Mouse (Mus musculus) heart, embryonic 14.5 days (tissue): ENCODE measurements around the gene Drc3. TPM values are rescaled to one million over a fixed set of nuclear protein-coding genes. Genes with fewer than 3 reads are reported as not detected.

Experiments used
- ATAC-seq: fragments of 200-750 bp; cut with Nextera tagmentation; 2 replicates; pipeline ENCODE4 v1.8.0; 2017; ENCODE audit warnings: low read depth, moderate TSS enrichment; ENCODE audit not compliant: insufficient number of reproducible peaks, insufficient read depth, low FRiP score
- H3K27ac ChIP-seq, 2 experiments: fragments of 200-500 bp in 1 of 2; fragments of 300-500 bp in 1 of 2; sonication (generic) in 1 of 2; replicated peaks in 1 of 2; 2 replicates each; pipeline ENCODE4 v1.5.1; 2012 to 2014; ENCODE audit warnings: low read depth in 2 of 2, low read length in 2 of 2, control low read depth in 1 of 2, mild to moderate bottlenecking in 1 of 2, mixed read lengths in 1 of 2; ENCODE audit not compliant: control insufficient read depth in 1 of 2, insufficient read depth in 1 of 2
- H3K27me3 ChIP-seq: fragments of 300-500 bp; sonication (generic); 2 replicates; pipeline ENCODE4 v1.6.1; 2014; ENCODE audit warnings: mild to moderate bottlenecking, low read length, control low read depth; ENCODE audit not compliant: control insufficient read depth, insufficient read depth
- H3K36me3 ChIP-seq: fragments of 300-500 bp; sonication (generic); 2 replicates; pipeline ENCODE4 v1.6.1; 2014; ENCODE audit warnings: mild to moderate bottlenecking, control low read depth, low read length, mixed read lengths; ENCODE audit not compliant: control insufficient read depth, insufficient read depth
- H3K4me1 ChIP-seq, 2 experiments: fragments of 200-500 bp in 1 of 2; fragments of 300-500 bp in 1 of 2; sonication (generic) in 1 of 2; 2 replicates each; pipeline ENCODE4 v1.6.1; 2012 to 2014; ENCODE audit warnings: low read length in 2 of 2, control low read depth in 1 of 2, mixed read lengths in 1 of 2; ENCODE audit not compliant: control insufficient read depth in 2 of 2, insufficient read depth in 2 of 2
- H3K4me2 ChIP-seq: fragments of 300-500 bp; sonication (generic); 2 replicates; pipeline ENCODE4 v1.6.1; 2014; ENCODE audit warnings: mild to moderate bottlenecking, low read length
- H3K4me3 ChIP-seq, 2 experiments: fragments of 200-500 bp in 1 of 2; fragments of 300-500 bp in 1 of 2; sonication (generic) in 1 of 2; 2 replicates each; pipeline ENCODE4 v1.5.1; 2012 to 2014; ENCODE audit warnings: low read length in 2 of 2, mild to moderate bottlenecking in 2 of 2, control low read depth in 1 of 2, low read depth in 1 of 2, moderate library complexity in 1 of 2; ENCODE audit not compliant: control insufficient read depth in 1 of 2, insufficient read depth in 1 of 2
- H3K9ac ChIP-seq: fragments of 300-500 bp; sonication (generic); 2 replicates; pipeline ENCODE4 v1.6.1; 2014; ENCODE audit warnings: mild to moderate bottlenecking, low read length
- H3K9me3 ChIP-seq: fragments of 300-500 bp; sonication (generic); 2 replicates; pipeline ENCODE4 v1.6.1; 2016; ENCODE audit warnings: low read length, control low read depth; ENCODE audit not compliant: control insufficient read depth
- WGBS: fragments of 180-500 bp; shearing (Covaris S2); extraction: QIAGEN DNeasy Blood & Tissue Kit; methylation state at CpG from one replicate; pipeline ENCODE4 v1.1.7; 2014; 5-methylcytosine and 5-hydroxymethylcytosine counted together
- polyA plus RNA-seq: library from polyadenylated mRNA; unstranded; fragments of >200 nt; fragmentation: Nextera tagmentation; extraction: Ambion mirVana; gene quantifications from 2 replicates; pipeline ENCODE4 v1.2.1, GENCODE M21; 2014

The Drc3 gene
- polyA plus RNA-seq, 1 experiment from 2014 or later: 3.3 TPM

DNA sequence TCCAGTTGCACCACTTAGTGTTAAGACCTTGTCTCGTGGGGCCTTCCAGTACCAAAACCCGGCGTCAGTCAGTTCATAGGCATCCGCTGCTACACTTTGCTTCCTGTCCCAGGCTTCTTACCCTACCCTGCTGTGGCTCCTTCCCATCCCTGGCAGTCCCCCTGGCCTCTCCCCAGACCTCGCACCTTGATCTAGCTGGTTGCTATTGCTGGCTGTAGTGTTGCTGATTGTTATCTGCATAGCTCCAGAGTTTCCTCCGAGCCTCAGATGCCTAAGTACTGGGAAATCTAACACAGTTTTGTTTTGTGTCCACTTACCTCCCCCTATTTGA is 65.3 kb downstream of the Drc3 start:
- Histone ChIP-seq H3K4me2 (peak overlapping the region; percentile 80), H3K9me3 (no peaks in the 10 kb centered on the region), H3K4me1 (peaks cover 11 to 23% of the 10 kb centered on the region in 2 experiments), H3K9ac (peak overlapping the region; percentile 93), H3K27ac (peak overlapping the region in 1 of 2 experiments; percentile 87; a peak in 1 of 4 replicates), H3K36me3 (no peaks in the 10 kb centered on the region), H3K27me3 (no peaks in the 10 kb centered on the region), H3K4me3 (peak overlapping the region; percentile 83 to 91)
- WGBS: 5% methylated on average over 6 of the region's 6 CpGs
- ATAC-seq: no peak

DNA sequence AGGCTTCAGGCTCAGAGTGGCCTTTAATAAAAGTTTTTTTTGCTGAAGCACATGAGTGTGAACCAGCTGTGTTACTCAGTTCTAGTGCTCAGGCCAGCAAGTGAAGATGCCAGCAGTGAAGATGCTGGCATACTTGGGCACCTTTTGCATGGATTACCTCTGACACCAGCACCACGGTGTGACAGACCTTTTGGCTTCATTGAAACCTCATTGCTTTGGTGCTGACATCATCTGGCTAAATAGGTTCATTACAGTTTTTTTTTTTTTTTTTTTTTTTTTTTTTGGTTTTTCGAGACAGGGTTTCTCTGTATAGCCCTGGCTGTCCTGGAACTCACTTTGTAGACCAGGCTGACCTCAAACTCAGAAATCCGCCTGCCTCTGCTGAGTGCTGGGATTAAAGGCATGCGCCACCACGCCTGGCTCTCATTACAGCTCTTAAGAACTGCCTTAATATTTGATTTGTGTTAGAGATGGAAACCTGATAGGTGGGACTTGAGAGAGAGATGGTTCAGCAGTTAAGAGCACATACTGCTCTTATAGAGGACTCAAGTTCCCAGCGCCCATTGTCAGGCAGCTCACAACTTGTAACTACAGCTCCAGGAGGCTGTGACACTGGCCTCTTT is 69.0 kb downstream of the Drc3 start:
- Histone ChIP-seq H3K27ac (no peak overlapping the region), H3K4me1 (peaks cover 7 to 13% of the 10 kb centered on the region in 2 experiments), H3K9me3 (no peaks in the 10 kb centered on the region), H3K27me3 (no peaks in the 10 kb centered on the region), H3K4me3 (no peak overlapping the region), H3K4me2 (no peak overlapping the region), H3K36me3 (peaks cover 19% of the 10 kb centered on the region), H3K9ac (no peak overlapping the region)
- ATAC-seq: no peak
- 68% methylated on average over 5 of the region's 6 CpGs for WGBS

DNA sequence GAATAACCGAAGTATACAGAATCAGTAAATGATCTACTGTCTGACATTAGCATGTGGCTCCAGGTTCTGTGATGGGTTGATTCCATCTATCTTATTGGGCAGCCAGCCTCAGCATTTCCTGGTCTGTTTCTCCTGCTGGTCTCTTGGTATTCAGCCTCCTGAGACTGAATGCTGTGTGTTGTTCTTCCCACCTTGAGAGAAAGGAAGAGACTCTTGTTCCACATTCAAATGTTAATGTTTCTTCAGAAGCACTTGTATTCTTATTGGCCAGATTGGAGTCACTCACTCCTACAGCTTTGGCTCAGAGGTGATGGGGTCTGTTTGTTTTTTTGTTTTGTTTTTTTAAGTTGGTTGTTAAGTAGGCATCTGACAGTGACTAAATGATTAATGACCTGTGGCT is 69.9 kb downstream of the Drc3 start:
- Histone ChIP-seq H3K36me3 (peaks cover 28% of the 10 kb centered on the region), H3K4me3 (no peak overlapping the region), H3K9ac (no peak overlapping the region), H3K9me3 (no peaks in the 10 kb centered on the region), H3K27ac (no peak overlapping the region), H3K27me3 (no peaks in the 10 kb centered on the region), H3K4me1 (peaks cover 7 to 11% of the 10 kb centered on the region in 2 experiments), H3K4me2 (no peak overlapping the region)
- 76% methylated on average over 1 of the region's 1 CpGs for WGBS
- no peak for ATAC-seq

DNA sequence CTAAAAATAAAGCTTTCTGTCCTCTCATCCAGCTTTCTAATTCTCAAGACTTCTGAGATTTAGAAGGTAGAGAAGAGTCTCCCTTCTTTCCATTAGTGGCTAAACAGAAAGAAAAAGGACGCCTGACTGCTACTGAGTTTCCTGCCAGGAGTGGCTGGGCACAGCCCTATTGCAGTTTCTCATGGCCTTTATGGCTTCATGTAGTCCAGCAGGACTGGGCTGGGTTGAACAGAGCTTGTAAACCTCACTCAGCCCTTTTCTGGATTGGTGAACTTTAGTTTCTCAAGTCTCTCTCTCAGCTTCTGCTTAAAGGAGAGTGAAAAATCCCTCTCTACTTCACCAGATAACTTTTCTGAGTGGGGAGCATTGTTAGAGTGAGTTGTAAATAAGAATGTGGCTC is 73.3 kb downstream of the Drc3 start:
- H3K4me1 ChIP-seq: no peaks in the 10 kb centered on the region
- no peak overlapping the region for H3K27ac ChIP-seq
- 73% methylated on average over 1 of the region's 1 CpGs for WGBS
- H3K4me2 ChIP-seq: no peak overlapping the region
- no peaks in the 10 kb centered on the region for H3K9me3 ChIP-seq
- no peak overlapping the region for H3K9ac ChIP-seq
- ATAC-seq: no peak
- peaks cover 45% of the 10 kb centered on the region for H3K36me3 ChIP-seq
- no peak overlapping the region for H3K4me3 ChIP-seq
- no peaks in the 10 kb centered on the region for H3K27me3 ChIP-seq

- 81% methylated on average over 3 of the region's 3 CpGs for WGBS
- Histone ChIP-seq H3K27ac (no peak overlapping the region), H3K27me3 (no peaks in the 10 kb centered on the region), H3K9ac (no peak overlapping the region), H3K9me3 (no peaks in the 10 kb centered on the region), H3K4me1 (no peaks in the 10 kb centered on the region), H3K4me3 (no peak overlapping the region), H3K36me3 (peaks cover 56% of the 10 kb centered on the region), H3K4me2 (no peak overlapping the region)
- no peak for ATAC-seq
These were observed 74.5 kb downstream of the Drc3 start for GRCm38 (mm10) chr11:60427628-60428027.

GRCm38 (mm10) chr11:60433501-60433900 is 80.4 kb downstream of the Drc3 start:
- Histone ChIP-seq H3K36me3 (peaks cover 76% of the 10 kb centered on the region), H3K27me3 (no peaks in the 10 kb centered on the region), H3K27ac (no peak overlapping the region), H3K4me3 (no peak overlapping the region), H3K4me2 (no peak overlapping the region), H3K4me1 (no peaks in the 10 kb centered on the region), H3K9ac (no peak overlapping the region), H3K9me3 (no peaks in the 10 kb centered on the region)
- ATAC-seq: no peak

- H3K9ac ChIP-seq: no peak overlapping the region
- no peak for ATAC-seq
- 84% methylated on average over 1 of the region's 1 CpGs for WGBS
These were observed 82.0 kb downstream of the Drc3 start for GRCm38 (mm10) chr11:60435133-60435532.

DNA sequence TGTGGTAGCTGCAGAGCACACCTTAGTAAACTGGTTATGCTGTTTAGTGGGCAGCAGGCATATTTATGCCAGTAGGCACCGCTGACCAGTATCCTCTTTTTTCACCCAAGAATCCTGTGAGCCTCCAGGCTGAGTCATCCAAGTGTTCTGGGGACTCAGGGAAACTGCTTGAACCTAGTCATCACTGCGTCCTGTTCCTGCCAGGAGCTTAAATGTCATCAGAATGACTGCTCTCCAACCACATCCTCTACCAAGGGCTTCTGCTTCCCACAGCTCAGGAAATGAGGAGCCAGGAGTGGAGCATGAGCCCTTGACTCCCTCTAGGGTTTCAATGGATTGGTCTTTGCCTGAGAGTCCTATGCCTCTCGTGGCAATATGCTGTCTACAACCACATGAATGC is 83.5 kb downstream of the Drc3 start:
- H3K36me3 ChIP-seq: peaks cover 87% of the 10 kb centered on the region
- no peak overlapping the region for H3K27ac ChIP-seq
- H3K4me3 ChIP-seq: no peak overlapping the region
- no peak overlapping the region for H3K4me2 ChIP-seq
- no peaks in the 10 kb centered on the region for H3K9me3 ChIP-seq
- WGBS: 76% methylated on average over 3 of the region's 3 CpGs
- H3K4me1 ChIP-seq: no peaks in the 10 kb centered on the region
- ATAC-seq: no peak
- H3K27me3 ChIP-seq: no peaks in the 10 kb centered on the region
- H3K9ac ChIP-seq: no peak overlapping the region

More at GRCm38 (mm10) chr11:60435133-60435532, 82.0 kb downstream of the Drc3 start:
- H3K9me3 ChIP-seq: no peaks in the 10 kb centered on the region
- no peaks in the 10 kb centered on the region for H3K4me1 ChIP-seq
- H3K4me3 ChIP-seq: no peak overlapping the region
- no peak overlapping the region for H3K27ac ChIP-seq
- H3K4me2 ChIP-seq: no peak overlapping the region
- H3K36me3 ChIP-seq: peaks cover 82% of the 10 kb centered on the region
- no peaks in the 10 kb centered on the region for H3K27me3 ChIP-seq
